Mouse (Mus musculus): Measurements from ENCODE around the gene Glt8d1. TPM values are rescaled to one million over a fixed set of nuclear protein-coding genes. Genes with fewer than 3 reads are reported as not detected.

Gene Glt8d1
- total RNA-seq, 1 experiment from 2014 or later: 22.6 TPM

DNA sequence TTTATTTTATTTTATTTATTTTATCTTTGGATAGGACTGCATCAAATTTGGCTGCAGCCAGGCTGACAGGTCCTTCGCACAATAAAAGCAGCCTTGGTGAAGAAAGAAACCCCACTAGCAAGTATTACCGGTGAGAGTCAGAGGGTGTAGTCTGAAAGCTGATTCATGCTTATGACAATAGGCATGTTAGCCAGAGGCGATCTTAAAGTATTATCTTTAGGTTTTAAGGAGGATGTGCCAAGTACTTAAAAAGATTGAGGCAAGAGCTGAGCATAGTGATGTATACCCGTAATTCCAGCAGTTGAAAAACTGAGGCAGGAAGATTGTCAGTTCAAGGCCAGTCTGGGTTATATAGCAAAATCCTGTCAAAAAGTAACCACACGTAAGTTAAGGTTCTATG, 44.1 kb downstream of the Glt8d1 start:
- no peak for ATAC-seq (ENCODE audit: extremely low read depth, insufficient number of reproducible peaks, low FRiP score, poor library complexity, severe bottlenecking)

GRCm38 (mm10) chr14:31045817-31046216, 44.6 kb downstream of the Glt8d1 start:
- no peak for ATAC-seq (ENCODE audit: extremely low read depth, insufficient number of reproducible peaks, low FRiP score, poor library complexity, severe bottlenecking)

Other genes with a start within 250 kb of the Glt8d1 start
- gene Tmem110, start 175.8 kb upstream of the Glt8d1 start, total RNA-seq (2017): 10.2 and 14.2 TPM in 2 replicates
- 5.2 and 6.3 TPM in 2 replicates for gene Mustn1, start 122.2 kb upstream of the Glt8d1 start, total RNA-seq (2017)
- gene Itih4, start 114.9 kb upstream of the Glt8d1 start, total RNA-seq (2017): not detected in 2 replicates
- not detected in 2 replicates for gene Itih3, start 77.6 kb upstream of the Glt8d1 start, total RNA-seq (2017)
- not detected in 2 replicates for gene Itih1, start 58.1 kb upstream of the Glt8d1 start, total RNA-seq (2017)
- 4.7 and 6.1 TPM in 2 replicates for gene Nek4, start 50.0 kb upstream of the Glt8d1 start, total RNA-seq (2017)
- gene Spcs1, start 272 bp downstream of the Glt8d1 start, total RNA-seq (2017): 52.3 and 53.5 TPM in 2 replicates
- gene Pbrm1, start 17.7 kb downstream of the Glt8d1 start, total RNA-seq (2017): 53.5 and 62.5 TPM in 2 replicates
- 82.4 and 84.8 TPM in 2 replicates for gene Gnl3, start 17.8 kb downstream of the Glt8d1 start, total RNA-seq (2017)
- gene Smim4, start 127.6 kb downstream of the Glt8d1 start, total RNA-seq (2017): 26.9 and 39.7 TPM in 2 replicates
- 5.2 and 5.5 TPM in 2 replicates for gene Nt5dc2, start 129.7 kb downstream of the Glt8d1 start, total RNA-seq (2017)
- 4.1 and 5.0 TPM in 2 replicates for gene Stab1, start 167.2 kb downstream of the Glt8d1 start, total RNA-seq (2017)
- not detected in 2 replicates for gene Tnnc1, start 206.9 kb downstream of the Glt8d1 start, total RNA-seq (2017)
- 329 and 351 TPM in 2 replicates for gene Nisch, start 215.5 kb downstream of the Glt8d1 start, total RNA-seq (2017)
- 0.37 and 0.58 TPM in 2 replicates for gene Sema3g, start 216.5 kb downstream of the Glt8d1 start, total RNA-seq (2017)
- 18.7 and 19.3 TPM in 2 replicates for gene Phf7, start 249.9 kb downstream of the Glt8d1 start, total RNA-seq (2017)